Mouse (Mus musculus) thymus, adult 2 months (tissue): ENCODE data around the gene Pde10a.

Experiments used
- CTCF ChIP-seq: fragments of 200-500 bp; IDR thresholded peaks from 2 replicates; pipeline ENCODE4 v1.5.1; 2012; ENCODE audit warnings: mild to moderate bottlenecking, control low read depth, low read length, moderate library complexity, borderline replicate concordance; ENCODE audit not compliant: control insufficient read depth, poor library complexity, insufficient read depth; ENCODE audit errors: extremely low read depth
- POLR2A ChIP-seq: fragments of 200-500 bp; IDR thresholded peaks from 2 replicates; pipeline ENCODE4 v1.6.1; 2012; ENCODE audit warnings: mild to moderate bottlenecking, low read length, control low read depth, moderate library complexity; ENCODE audit not compliant: control insufficient read depth, poor library complexity, insufficient read depth; ENCODE audit errors: extremely low read depth

DNA sequence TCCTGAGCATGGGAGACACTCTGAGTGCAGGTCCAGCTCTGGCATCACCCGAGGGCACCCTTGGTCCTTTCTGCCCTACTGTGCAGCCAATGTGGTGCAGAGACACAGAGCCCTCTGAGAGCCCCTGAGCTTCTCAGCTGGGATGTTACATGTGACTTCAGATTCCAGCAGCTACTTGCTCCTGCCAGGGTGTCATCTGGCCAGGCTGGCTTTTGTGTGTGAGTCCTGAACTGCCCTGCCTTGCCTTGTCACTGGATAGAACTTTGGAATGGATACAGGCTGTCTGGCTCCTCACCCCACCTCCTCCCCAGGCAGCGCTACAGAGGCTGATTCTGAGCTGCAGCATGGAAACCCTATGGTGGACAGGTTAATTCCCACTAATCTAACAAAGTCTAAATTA lies 149.5 kb downstream of the Pde10a start:
- TF ChIP-seq CTCF (no peak), POLR2A (no peak)
